Mouse (Mus musculus): ENCODE measurements around the gene Numbl.
"Not testable (repeated sequence)": the region's sequence is repeated elsewhere in the genome, so short reads cannot be mapped to it uniquely, and the experiment has no call there.

The Numbl gene

GRCm38 (mm10) chr7:27258205-27258899 is at the start of gene Numbl:
TSS of gene Numbl (plus strand) at chr7:27258433.
- DNase-seq: peak; percentile 99

DNA sequence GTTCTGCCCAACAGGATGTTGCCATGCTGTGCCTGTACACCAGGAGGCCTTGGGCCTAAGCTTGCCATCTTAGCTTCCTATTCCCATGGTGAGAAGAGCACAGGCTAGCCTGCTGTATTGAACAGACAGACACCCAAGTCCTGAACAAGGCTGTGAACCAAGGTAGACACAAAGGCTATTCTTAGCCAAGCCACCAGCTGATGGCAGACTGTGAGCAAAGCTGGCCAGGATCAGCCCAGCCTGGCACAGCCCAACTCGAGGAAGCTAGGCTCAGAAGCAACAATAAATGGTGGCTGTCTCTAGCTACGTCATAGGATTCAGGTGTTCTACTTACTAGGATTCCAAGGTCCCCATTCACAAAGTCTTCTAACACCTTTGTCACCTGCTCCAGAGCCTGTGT is 45.6 kb upstream of the Numbl start:
- DNase-seq: no peak

- DNase-seq: peak; percentile 62 to 73
Measured at GRCm38 (mm10) chr7:27218586-27218985, 39.6 kb upstream of the Numbl start.

- DNase-seq: no peak
Measured at GRCm38 (mm10) chr7:27219937-27220336, 38.3 kb upstream of the Numbl start.

- DNase-seq: no peak
Measured at GRCm38 (mm10) chr7:27221939-27222338, 36.3 kb upstream of the Numbl start.

DNA sequence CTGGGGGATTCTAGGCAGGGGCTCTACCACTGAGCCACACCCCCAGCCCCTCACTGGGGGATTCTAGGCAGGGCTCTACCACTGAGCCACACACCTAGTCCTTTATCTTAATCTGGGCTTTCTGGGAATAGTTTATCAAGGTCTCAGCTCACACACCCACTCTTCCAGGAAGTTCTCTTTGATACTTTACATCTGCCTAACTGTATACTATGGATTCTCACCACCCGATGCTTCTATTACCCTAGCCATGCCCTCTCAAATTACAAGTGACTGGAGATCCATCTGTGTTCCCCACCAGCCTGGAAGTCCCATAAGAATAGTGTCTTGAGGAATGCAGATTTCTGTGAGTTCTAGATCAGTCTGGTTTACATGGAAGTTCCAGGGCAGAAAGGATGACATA is 35.7 kb upstream of the Numbl start:
- no peak for DNase-seq

DNA sequence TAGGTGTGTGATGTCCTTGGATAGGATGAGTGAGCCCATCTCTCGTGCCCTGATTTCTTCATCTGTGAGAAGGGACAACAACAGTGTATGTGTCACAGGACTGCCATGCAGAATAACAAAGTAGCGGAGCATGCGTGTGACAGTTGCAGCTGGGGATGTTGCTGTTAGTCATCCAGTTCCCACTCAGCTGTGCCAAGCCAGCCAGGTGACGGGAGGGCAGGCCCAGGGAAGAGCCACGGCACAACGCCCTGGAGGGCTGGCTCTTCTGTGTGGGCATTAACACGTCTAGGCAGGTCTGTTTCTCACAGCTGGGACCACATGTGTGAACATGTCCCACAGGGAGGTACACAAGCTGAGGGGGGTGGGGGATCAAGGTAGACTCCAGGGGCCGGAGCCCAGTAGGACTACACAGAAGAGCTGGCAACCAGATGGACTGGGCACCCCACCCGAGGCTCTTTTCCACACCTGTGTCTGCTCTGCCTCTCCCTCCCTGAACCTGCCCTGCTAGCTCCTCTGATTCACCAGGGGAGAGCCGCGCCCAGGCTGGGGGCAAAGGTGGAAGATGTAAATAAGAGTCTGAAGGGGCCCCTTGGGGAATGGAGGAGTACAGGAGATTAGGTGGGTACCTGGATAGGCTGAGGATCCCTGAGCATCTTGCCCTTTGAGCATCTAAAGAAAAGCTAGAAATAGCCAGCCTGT is 33.2 kb upstream of the Numbl start:
- DNase-seq: peak in 1 of 2 experiments; percentile 33

- DNase-seq: no peak
Measured at GRCm38 (mm10) chr7:27227276-27227675, 31.0 kb upstream of the Numbl start.

DNA sequence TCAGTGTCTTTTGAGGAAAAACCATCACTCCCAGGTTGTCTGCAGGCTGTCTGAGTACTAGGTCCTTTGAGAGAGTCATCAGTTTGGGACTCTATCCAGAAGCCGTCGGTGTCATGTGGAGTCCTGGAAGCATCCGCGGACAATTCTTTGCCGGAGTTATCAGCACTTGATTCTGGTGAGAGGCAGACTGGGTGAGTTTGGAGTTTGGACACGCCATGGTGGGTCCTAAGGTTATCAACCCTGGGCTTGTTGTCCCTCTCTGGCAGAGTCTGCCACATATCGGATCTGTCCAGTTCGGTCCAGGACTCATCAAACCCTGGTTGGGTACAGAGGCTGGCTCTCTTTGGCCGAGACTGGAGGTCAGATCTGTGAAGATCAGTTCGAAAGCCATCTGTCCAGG is 30.6 kb upstream of the Numbl start:
- DNase-seq: peak; percentile 72 to 74

DNA sequence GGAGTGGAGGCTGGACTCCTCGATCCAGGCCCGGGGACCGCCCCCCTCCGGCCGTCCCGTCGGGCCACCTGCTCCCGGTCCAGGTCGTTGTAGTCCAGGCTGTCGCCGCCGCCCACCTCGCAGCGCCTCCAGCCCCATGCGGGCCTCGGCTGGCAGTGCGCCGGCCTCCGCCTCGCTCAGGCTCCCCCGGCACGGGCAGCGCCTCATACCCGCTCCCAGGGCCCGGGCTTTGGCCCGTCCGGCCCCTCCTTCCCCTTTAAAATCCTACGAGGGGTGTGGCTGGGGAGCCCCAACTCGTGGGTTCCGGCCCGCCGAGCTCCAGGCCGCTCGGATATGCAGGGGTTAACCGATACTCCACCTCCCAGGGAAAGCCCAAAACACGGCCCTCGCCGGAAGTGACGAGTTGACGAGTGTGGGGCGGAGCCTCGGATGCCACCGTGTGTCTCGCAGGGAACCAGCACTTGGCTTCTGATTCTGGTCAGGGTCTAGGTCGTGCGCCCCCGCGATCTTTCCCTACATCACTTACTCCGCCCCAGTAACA is 29.9 kb upstream of the Numbl start, which contains the start of gene Itpkc:
Gene Itpkc (minus strand): TSS at position 381 of the 541 bp plus-strand sequence.
- peak; percentile 91 to 93 for DNase-seq

- no peak for DNase-seq
Measured at GRCm38 (mm10) chr7:27228865-27229264, 29.4 kb upstream of the Numbl start.

DNA sequence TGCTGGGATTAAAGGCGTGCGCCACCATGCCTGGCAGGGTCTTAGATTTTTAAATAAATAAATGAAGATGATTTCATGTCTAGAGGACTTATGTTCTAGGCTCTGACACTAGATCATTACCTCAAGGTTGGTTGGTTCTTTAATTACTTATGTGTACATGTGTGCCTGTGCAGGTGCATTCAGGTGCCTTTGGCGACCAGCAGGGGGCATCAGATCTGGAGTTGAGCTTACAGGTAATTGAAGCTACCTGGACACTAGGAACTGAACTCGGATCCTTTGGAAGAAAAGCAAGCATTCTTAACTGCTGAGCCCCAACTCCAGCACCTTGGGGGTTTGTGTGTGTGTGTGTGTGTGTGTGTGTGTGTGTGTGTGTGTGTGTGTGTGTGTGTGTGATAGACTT is 27.5 kb upstream of the Numbl start:
- peak in 1 of 2 experiments; percentile 17 for DNase-seq

- DNase-seq: peak in 1 of 2 experiments; percentile 39
Measured at GRCm38 (mm10) chr7:27231693-27232331, 26.4 kb upstream of the Numbl start.

DNA sequence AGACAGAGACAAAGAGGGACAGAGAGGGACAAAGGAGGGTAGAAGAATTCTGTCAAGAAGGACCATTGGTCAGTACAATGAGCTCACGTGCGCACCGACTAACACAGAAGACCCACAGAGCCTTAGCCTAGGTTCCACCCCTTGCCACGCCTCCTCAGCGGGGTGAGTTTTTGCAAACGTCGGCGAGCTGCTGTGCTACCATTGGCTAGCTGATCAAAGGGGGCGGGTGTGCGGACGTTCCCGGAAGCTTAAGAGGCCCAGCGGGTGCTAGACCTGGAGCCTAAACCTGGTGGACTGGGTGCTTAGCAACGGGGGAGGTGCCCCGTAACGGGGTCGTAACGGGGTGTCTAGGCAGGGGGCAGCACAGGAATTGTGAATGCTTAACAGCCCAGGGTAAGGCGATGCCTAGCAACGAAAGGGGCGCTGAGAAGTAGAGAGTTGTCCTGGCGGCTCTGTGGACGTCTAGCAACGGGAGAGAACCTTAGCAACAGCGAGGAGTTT is 25.4 kb upstream of the Numbl start, which contains the start of gene Coq8b:
Gene Coq8b (plus strand): TSS at position 243 of the 501 bp plus-strand sequence.
- peak; percentile 93 to 94 for DNase-seq

DNA sequence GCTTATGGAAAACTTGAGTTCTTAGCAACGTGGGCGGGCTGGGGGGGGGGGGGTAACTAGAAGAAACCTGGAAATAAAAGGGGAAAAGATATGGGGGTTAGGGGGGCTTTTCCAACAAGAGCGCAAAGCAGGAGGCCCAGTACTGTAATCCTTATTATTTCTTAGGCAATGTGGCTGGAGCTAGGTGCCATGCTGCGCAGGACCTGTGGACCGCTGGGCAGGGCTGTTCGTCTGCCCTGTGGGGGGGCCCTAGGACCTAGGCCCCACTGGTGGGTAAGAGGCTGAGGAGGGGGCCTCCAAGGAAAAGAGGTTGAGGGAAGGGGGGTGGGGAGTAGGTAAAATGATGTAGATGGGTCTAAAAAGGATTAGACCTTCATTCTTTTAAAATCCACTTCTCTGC is 24.9 kb upstream of the Numbl start:
- DNase-seq: peak in 1 of 2 experiments; percentile 33

DNA sequence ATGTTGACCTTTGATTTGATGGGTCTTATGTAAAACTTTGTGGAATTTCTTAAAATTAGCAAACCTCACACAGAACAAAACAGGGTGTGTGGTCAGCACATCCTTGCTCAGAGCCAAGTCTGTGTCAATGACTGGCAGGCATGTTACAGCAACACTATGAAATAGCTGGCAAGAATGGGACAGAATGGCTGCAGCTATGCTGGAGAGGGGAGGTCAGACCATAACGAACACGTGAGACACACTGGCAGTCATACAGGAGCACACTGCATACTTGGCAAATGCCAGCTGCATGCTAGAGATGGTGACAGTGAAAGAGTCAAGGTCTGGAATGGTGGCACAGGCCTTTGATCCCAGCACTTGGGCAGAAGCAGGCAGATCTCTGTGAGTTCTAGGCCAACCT is 22.5 kb upstream of the Numbl start:
- no peak for DNase-seq

DNA sequence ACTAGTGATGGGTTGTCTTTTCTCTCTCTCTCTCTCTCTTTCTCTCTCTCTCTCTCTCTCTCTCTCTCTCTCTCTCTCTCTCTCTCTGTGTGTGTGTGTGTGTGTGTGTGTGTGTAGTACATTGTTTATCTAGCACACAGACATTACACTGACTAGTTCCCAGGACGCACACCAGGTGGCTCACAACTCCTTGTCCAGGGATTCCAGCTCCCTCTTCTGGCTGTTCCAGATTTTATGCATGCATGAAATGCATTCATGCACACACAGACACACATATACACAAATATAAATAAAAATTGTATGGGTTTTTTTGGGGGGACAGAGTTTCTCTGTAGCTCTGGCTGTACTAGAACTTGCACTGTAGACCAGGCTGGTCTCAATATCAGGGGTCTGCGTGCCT is 20.7 kb upstream of the Numbl start:
- no peak for DNase-seq

DNA sequence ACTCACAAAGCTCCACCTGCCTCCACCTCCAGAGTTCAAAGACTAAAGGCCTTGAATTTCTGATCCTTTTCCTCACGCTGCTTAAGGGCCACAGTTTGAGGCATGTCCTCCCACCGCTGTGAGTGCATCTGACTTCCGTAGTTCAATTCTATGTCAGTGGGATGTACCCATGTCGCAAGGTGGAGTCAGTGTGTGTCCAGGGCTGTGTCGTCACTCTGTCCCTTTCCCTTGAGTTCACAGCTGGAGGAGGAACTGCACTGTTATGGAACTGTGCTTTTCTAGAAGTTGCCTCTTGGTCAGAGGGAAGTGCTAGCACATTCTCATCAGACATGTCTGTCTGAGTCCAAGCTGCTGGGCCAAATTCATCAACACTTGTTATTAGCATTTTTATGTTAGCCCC is 19.7 kb upstream of the Numbl start:
- DNase-seq: no peak

GRCm38 (mm10) chr7:27243211-27243610 is 15.0 kb upstream of the Numbl start:
- DNase-seq: no peak

- not testable (repeated sequence) for DNase-seq
Measured at GRCm38 (mm10) chr7:27244088-27244487, 14.1 kb upstream of the Numbl start.

DNA sequence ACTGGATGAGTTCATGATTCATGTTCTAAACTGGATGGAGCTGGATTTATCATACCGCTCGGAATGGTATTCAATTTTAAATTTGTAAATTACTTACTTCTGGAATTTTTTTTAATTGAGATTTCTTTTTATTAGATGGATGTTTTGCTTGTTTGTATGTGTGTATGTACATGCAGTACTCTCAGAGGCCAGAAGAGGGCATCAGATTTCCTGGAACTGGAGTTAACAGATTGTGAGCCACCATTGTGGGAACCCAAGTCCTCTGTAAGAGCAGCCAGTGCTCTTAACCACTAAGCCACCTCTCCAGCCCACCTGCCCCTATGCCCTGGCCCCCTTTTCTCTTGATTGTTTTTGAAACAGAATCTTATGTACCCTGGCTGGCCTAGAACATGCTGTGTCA is 9.1 kb upstream of the Numbl start:
- DNase-seq: peak; percentile 67 to 81

- peak; percentile 79 to 84 for DNase-seq
Measured at GRCm38 (mm10) chr7:27249928-27250327, 8.3 kb upstream of the Numbl start.

DNA sequence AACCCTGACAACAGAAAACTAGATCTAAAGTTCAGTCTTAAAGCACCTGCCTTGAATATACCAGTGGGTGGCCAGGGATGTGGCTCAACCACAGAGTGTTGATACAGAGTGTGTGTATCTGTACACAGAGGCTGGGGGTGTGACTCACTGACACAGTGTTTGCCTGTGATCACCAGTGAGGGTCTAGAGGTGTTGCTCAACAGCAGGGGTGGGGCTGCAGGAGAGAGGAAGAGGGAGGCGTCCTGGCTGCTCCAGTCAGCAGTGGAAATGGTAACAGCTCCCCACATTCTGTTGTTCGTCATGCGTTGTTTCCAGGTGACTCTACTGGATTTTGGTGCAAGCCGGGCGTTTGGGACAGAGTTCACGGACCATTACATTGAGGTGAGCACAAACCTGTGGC is 6.3 kb upstream of the Numbl start:
- DNase-seq: no peak

All from cerebellum, postnatal 14 days (tissue).